Mouse (Mus musculus) brown adipose tissue, adult 24 weeks (tissue): ENCODE measurements around the gene Fkbp1b. TPM values are rescaled to one million over a fixed set of nuclear protein-coding genes. Genes with fewer than 3 reads are reported as not detected.
"Not testable (repeated sequence)": the region's sequence is repeated elsewhere in the genome, so short reads cannot be mapped to it uniquely, and the experiment has no call there.

Source experiments
- H3K27ac ChIP-seq: fragments of 200-500 bp; replicated peaks from 2 replicates; pipeline ENCODE4 v1.5.1; 2012; ENCODE audit warnings: low read depth, mild to moderate bottlenecking, low read length
- H3K4me1 ChIP-seq: fragments of 200-500 bp; 2 replicates; pipeline ENCODE4 v1.6.1; 2012; ENCODE audit warnings: low read length, mixed read lengths; ENCODE audit not compliant: control insufficient read depth, insufficient read depth, insufficient read length
- H3K4me3 ChIP-seq: fragments of 200-500 bp; 2 replicates; pipeline ENCODE4 v1.5.1; 2012; ENCODE audit warnings: low read depth, mild to moderate bottlenecking, low read length, moderate library complexity; ENCODE audit not compliant: insufficient read depth
- polyA plus RNA-seq: library from polyadenylated mRNA; stranded (reverse); fragments of >200 nt; gene quantifications from 2 replicates; pipeline ENCODE4 v1.2.4, GENCODE M21; 2012; ENCODE audit not compliant: missing spikeins, insufficient read depth, insufficient read length

Gene Fkbp1b
- polyA plus RNA-seq, 1 experiment, result 1.4 TPM

DNA sequence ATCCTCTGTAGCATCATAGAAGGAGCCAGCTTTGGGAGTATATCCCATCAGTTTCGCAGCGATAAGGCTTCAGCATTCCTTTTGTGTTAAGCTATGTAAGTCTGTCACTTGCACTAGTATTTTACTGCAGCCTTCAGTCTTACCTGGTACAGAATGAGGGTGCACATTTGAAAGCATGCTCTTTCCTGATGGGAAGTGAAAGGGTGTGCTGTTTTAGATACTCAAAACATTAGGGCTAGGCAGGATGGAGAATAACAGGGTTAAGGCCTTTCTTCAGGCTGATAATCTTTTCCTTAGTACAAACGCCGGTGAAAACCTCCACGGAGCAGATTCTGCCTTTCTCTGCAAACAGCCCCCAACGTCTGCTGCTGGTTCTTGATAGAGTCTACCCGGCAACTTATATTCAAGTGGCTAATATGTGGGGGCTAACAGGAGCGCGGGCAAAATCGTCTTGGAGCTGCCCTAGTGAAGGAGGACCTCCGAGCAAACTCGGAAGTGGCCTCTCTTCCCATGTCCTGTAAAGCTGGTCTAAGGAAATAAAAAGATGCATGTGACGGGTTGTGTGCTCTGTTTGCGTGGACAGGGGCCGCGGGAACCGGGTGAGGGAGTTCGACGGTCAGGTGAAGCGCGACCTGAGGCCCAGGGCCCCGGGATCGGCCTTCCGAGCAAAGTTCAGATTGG lies 24.6 kb downstream of the Fkbp1b start:
- Histone ChIP-seq H3K4me1 (no peaks in the 10 kb centered on the region), H3K4me3 (peak overlapping the region; percentile 93), H3K27ac (peak overlapping the region; percentile 72)

GRCm38 (mm10) chr12:4813636-4814035 lies 27.8 kb downstream of the Fkbp1b start:
- Histone ChIP-seq H3K4me3 (no peak overlapping the region), H3K4me1 (no peaks in the 10 kb centered on the region), H3K27ac (no peak overlapping the region)

GRCm38 (mm10) chr12:4811705-4812104 lies 29.7 kb downstream of the Fkbp1b start:
- Histone ChIP-seq H3K27ac (no peak overlapping the region), H3K4me1 (no peaks in the 10 kb centered on the region), H3K4me3 (no peak overlapping the region)

GRCm38 (mm10) chr12:4811036-4811435 lies 30.4 kb downstream of the Fkbp1b start:
- Histone ChIP-seq H3K4me3 (no peak overlapping the region), H3K27ac (no peak overlapping the region), H3K4me1 (no peaks in the 10 kb centered on the region)

GRCm38 (mm10) chr12:4797471-4797870 lies 43.9 kb downstream of the Fkbp1b start:
- H3K27ac ChIP-seq, H3K4me1 ChIP-seq: not testable (repeated sequence)

GRCm38 (mm10) chr12:4793718-4794117 lies 47.7 kb downstream of the Fkbp1b start:
- Histone ChIP-seq H3K27ac (no peak overlapping the region), H3K4me3 (no peak overlapping the region), H3K4me1 (no peaks in the 10 kb centered on the region)

More at GRCm38 (mm10) chr12:4797471-4797870, 43.9 kb downstream of the Fkbp1b start:
- H3K4me3 ChIP-seq, result not testable (repeated sequence)

- H3K4me3 ChIP-seq, H3K27ac ChIP-seq, H3K4me1 ChIP-seq: not testable (repeated sequence)
These were observed 53.3 kb downstream of the Fkbp1b start for GRCm38 (mm10) chr12:4788128-4788527.

GRCm38 (mm10) chr12:4784466-4784865 lies 56.9 kb downstream of the Fkbp1b start:
- H3K27ac ChIP-seq, result no peak overlapping the region
- H3K4me3 ChIP-seq, result no peak overlapping the region
- H3K4me1 ChIP-seq, result no peaks in the 10 kb centered on the region

- H3K4me1 ChIP-seq, result no peaks in the 10 kb centered on the region
- no peak overlapping the region for H3K27ac ChIP-seq
- H3K4me3 ChIP-seq, result no peak overlapping the region
These were observed 57.8 kb downstream of the Fkbp1b start for GRCm38 (mm10) chr12:4783598-4783997.

Other genes with a start within 250 kb of the Fkbp1b start
- gene Itsn2, start 249.0 kb downstream of the Fkbp1b start, polyA plus RNA-seq, result 20.5 and 25.3 TPM in 2 replicates
- gene Gm3625, start 248.7 kb downstream of the Fkbp1b start, polyA plus RNA-seq, result not detected in 2 replicates
- gene Fam228a, start 103.2 kb downstream of the Fkbp1b start, polyA plus RNA-seq, result 0.50 and 0.83 TPM in 2 replicates
- gene Pfn4, start 72.6 kb downstream of the Fkbp1b start, polyA plus RNA-seq, result 2.9 and 3.2 TPM in 2 replicates
- 14.4 and 23.9 TPM in 2 replicates for gene Fam228b, start 72.3 kb downstream of the Fkbp1b start, polyA plus RNA-seq
- gene Sf3b6, start 24.0 kb downstream of the Fkbp1b start, polyA plus RNA-seq, result 164 and 180 TPM in 2 replicates
- gene Wdcp, start 1.7 kb upstream of the Fkbp1b start, polyA plus RNA-seq, result 6.3 and 7.7 TPM in 2 replicates
- not detected in 2 replicates for gene Mfsd2b, start 32.8 kb upstream of the Fkbp1b start, polyA plus RNA-seq
- 63.9 and 116 TPM in 2 replicates for gene Ubxn2a, start 66.1 kb upstream of the Fkbp1b start, polyA plus RNA-seq
- 5.7 and 6.1 TPM in 2 replicates for gene Atad2b, start 75.8 kb upstream of the Fkbp1b start, polyA plus RNA-seq